In the genomic region with DNA sequence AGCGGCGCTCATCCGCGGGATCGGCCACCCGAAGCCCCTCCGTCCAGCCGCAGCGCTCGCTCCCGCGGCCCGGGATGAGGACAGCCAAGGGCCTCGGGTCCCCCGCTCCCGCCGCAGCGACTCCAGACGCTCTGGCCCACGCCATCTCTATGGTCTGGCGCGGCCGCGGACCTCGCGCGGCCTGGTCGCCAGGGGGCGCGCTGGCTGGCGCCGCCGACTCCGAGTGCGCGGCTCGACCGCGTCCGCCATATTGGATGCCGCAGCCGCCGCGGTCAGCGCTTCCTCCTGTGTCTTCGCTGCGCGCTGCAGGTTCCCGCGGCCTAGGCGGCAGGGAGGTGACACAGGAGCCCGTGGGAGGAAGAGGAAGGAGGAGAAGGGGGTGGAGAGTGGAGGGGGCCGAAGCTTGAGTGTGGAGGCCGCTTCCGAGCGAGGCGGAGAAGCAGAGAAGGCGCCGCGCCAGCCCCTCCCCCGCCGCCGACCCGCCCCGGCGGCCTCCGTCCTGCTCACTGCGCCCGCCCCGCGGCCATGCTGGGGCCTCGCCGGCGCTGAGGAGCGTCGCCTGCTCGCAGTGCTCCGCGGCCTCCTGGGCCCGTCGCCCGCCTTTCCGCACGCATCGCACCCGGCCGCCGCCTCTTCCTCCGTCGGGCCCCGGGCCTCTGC, we compare ENCODE assay signal across 8 mouse cellular contexts. TPM values are rescaled to one million over a fixed set of nuclear protein-coding genes. Genes with fewer than 3 reads are reported as not detected.
DNase-seq lines count a peak whose midpoint lies in the region; ATAC-seq and TF ChIP-seq lines count a peak whose summit lies in the region.

Scaf8 (plus strand) TSS at position 253 of the 660 bp plus-strand sequence.

- H3K9me3 ChIP-seq in CH12.LX (replicated peaks; ENCODE audit: low read length) = no peaks in the 10 kb centered on the region
- H3K9me3 ChIP-seq in forebrain, embryonic 12.5 days = no peaks in the 10 kb centered on the region
- no peaks in the 10 kb centered on the region for H3K9me3 ChIP-seq in heart, postnatal 0 days (replicated peaks; ENCODE audit: control insufficient read depth, low read length)
- H3K9me3 ChIP-seq in liver, postnatal 0 days (ENCODE audit: low read length) = no peaks in the 10 kb centered on the region
- H3K9me3 ChIP-seq in neural tube, embryonic 14.5 days (ENCODE audit: control insufficient read depth, low read length) = no peaks in the 10 kb centered on the region

- TF ChIP-seq EP300 in CH12.LX (IDR thresholded peaks at IDR 0.05; ENCODE audit: low read length) = no peak
- TF ChIP-seq EP300 in heart, postnatal 0 days (IDR thresholded peaks at IDR 0.05; ENCODE audit: low read depth) = no peak
- TF ChIP-seq EP300 in liver, postnatal 0 days (IDR thresholded peaks at IDR 0.05; ENCODE audit: low read depth) = no peak

- no peaks in the 10 kb centered on the region for H3K27me3 ChIP-seq in CH12.LX (replicated peaks)
- H3K27me3 ChIP-seq in forebrain, embryonic 12.5 days = no peaks in the 10 kb centered on the region
- H3K27me3 ChIP-seq in heart, postnatal 0 days (ENCODE audit: control insufficient read depth, insufficient read depth, low read length) = no peaks in the 10 kb centered on the region
- no peaks in the 10 kb centered on the region for H3K27me3 ChIP-seq in liver, postnatal 0 days (ENCODE audit: insufficient read depth, low read length)
- H3K27me3 ChIP-seq in neural tube, embryonic 14.5 days (ENCODE audit: control insufficient read depth, insufficient read depth, low read length) = peaks cover 3% of the 10 kb centered on the region; the same call in 1 of the 2 replicates

- under 1% methylated on average over 64 of the region's 91 CpGs for WGBS in forebrain, embryonic 12.5 days
- WGBS in heart, postnatal 0 days = under 1% methylated on average over 56 of the region's 91 CpGs
- WGBS in large intestine, adult 2 months = under 1% methylated on average over 90 of the region's 91 CpGs
- under 1% methylated on average over 57 of the region's 91 CpGs for WGBS in liver, postnatal 0 days (ENCODE audit: insufficient replicate concordance)
- under 1% methylated on average over 70 of the region's 91 CpGs for WGBS in neural tube, embryonic 14.5 days

- peak; percentile 85 for DNase-seq in CH12.LX (ENCODE audit: extremely low read depth)
- DNase-seq in c-Kit-positive CD71-positive TER-119-negative erythroid progenitor cells, embryonic 14.5 days (ENCODE audit: low read depth) = peak; percentile 53
- DNase-seq in heart, postnatal 0 days (ENCODE audit: low spot score) = peak; percentile 85
- peak; percentile 45 for DNase-seq in large intestine, adult 2 months (ENCODE audit: low read depth, low spot score)
- DNase-seq in liver, postnatal 0 days = peak; percentile 93
- peak; percentile 93 for DNase-seq in testis, postnatal 10 days (ENCODE audit: low spot score)

- peak; percentile 70 for TF ChIP-seq POLR2A in CH12.LX (IDR thresholded peaks at IDR 0.05; ENCODE audit: low read depth, low read length)

- peak within 1 kb of the TSS; percentile 91 to 95 (median 92) for H3K4me3 ChIP-seq in CH12.LX (replicated peaks in 1 of 3; ENCODE audit: low read depth in 2 of 3, low read length in 2 of 3, poor library complexity in 1 of 3)
- peak within 1 kb of the TSS; percentile 99 for H3K4me3 ChIP-seq in forebrain, embryonic 12.5 days (replicated peaks)
- H3K4me3 ChIP-seq in heart, postnatal 0 days (ENCODE audit: low read depth, low read length) = peak within 1 kb of the TSS; percentile 94
- peak within 1 kb of the TSS; percentile 88 for H3K4me3 ChIP-seq in liver, postnatal 0 days (ENCODE audit: low read depth, low read length)
- H3K4me3 ChIP-seq in neural tube, embryonic 14.5 days (ENCODE audit: low read depth, low read length) = peak within 1 kb of the TSS; percentile 98

- peak within 1 kb of the TSS; percentile 96 for H3K27ac ChIP-seq in CH12.LX (ENCODE audit: insufficient read depth, low read depth)
- peak within 1 kb of the TSS; percentile 98 for H3K27ac ChIP-seq in forebrain, embryonic 12.5 days
- H3K27ac ChIP-seq in heart, postnatal 0 days (ENCODE audit: low read depth) = peak within 1 kb of the TSS; percentile 99
- peak within 1 kb of the TSS; percentile 99 for H3K27ac ChIP-seq in liver, postnatal 0 days (ENCODE audit: low read depth)
- peak within 1 kb of the TSS; percentile 99 for H3K27ac ChIP-seq in neural tube, embryonic 14.5 days (ENCODE audit: low read depth, low read length)

- peaks cover 0 to 19% of the 10 kb centered on the region in 2 experiments for H3K36me3 ChIP-seq in CH12.LX (replicated peaks in 1 of 2; ENCODE audit: control insufficient read depth in 1 of 2, insufficient read depth in 1 of 2, low read length in 1 of 2)
- H3K36me3 ChIP-seq in forebrain, embryonic 12.5 days (replicated peaks) = no peaks in the 10 kb centered on the region
- no peaks in the 10 kb centered on the region for H3K36me3 ChIP-seq in heart, postnatal 0 days (replicated peaks; ENCODE audit: control insufficient read depth, insufficient read depth, low read length)
- 0 out of 2 replicates have a peak, but pooled peaks cover 2% of the 10 kb centered on the region for H3K36me3 ChIP-seq in liver, postnatal 0 days (replicated peaks; ENCODE audit: insufficient read depth, low read length)
- no peaks in the 10 kb centered on the region for H3K36me3 ChIP-seq in neural tube, embryonic 14.5 days (ENCODE audit: control insufficient read depth, insufficient read depth, low read length)

- dilution Hi-C loops in CH12.LX (cut with MboI; ENCODE audit: extremely low pct_ligation_motif_present, extremely low pct_unique_long_range_greater_than_20kb, low sequenced_read_pairs) = no loop called here

- peak in 1 of 2 experiments; percentile 79; a peak in 2 of 4 replicates for TF ChIP-seq CTCF in CH12.LX (conservative IDR thresholded peaks at IDR 0.05 in 1 of 2, IDR thresholded peaks at IDR 0.05 in 1 of 2; ENCODE audit: low read depth in 2 of 2, low read length in 2 of 2)
- TF ChIP-seq CTCF in heart, postnatal 0 days (IDR thresholded peaks at IDR 0.05; ENCODE audit: low read depth) = peak; percentile 45; the same call in 1 of the 2 replicates
- peak; percentile 73 for TF ChIP-seq CTCF in liver, postnatal 0 days (IDR thresholded peaks at IDR 0.05; ENCODE audit: low read depth)

- peak; percentile 29 for TF ChIP-seq RAD21 in CH12.LX (IDR thresholded peaks at IDR 0.05; ENCODE audit: low read depth, low read length)

- H3K79me2 ChIP-seq in CH12.LX (replicated peaks; ENCODE audit: control insufficient read depth, extremely low read depth, insufficient read depth, poor library complexity, severe bottlenecking) = peaks cover 49% of the 10 kb centered on the region

- peak within 1 kb of the TSS; percentile 98 for H3K4me2 ChIP-seq in CH12.LX (ENCODE audit: insufficient read depth, low read depth, poor library complexity, severe bottlenecking)
- peak within 1 kb of the TSS; percentile 73 for H3K4me2 ChIP-seq in forebrain, embryonic 12.5 days
- peak within 1 kb of the TSS; percentile 89 for H3K4me2 ChIP-seq in heart, postnatal 0 days (ENCODE audit: low read depth, low read length)
- H3K4me2 ChIP-seq in liver, postnatal 0 days (ENCODE audit: low read depth, low read length) = peak within 1 kb of the TSS; percentile 87
- H3K4me2 ChIP-seq in neural tube, embryonic 14.5 days (ENCODE audit: low read depth, low read length) = peak within 1 kb of the TSS; percentile 71

- H3K4me1 ChIP-seq in CH12.LX (ENCODE audit: control insufficient read depth in 1 of 2, insufficient read depth in 2 of 2) = peaks cover 9 to 29% of the 10 kb centered on the region in 2 experiments; a peak in 3 of 4 replicates
- H3K4me1 ChIP-seq in forebrain, embryonic 12.5 days = peaks cover 36% of the 10 kb centered on the region
- H3K4me1 ChIP-seq in heart, postnatal 0 days (ENCODE audit: control insufficient read depth, insufficient read depth) = peaks cover 22% of the 10 kb centered on the region
- peaks cover 7% of the 10 kb centered on the region; the same call in 1 of the 2 replicates for H3K4me1 ChIP-seq in liver, postnatal 0 days (ENCODE audit: insufficient read depth)
- peaks cover 21% of the 10 kb centered on the region for H3K4me1 ChIP-seq in neural tube, embryonic 14.5 days (ENCODE audit: control insufficient read depth, insufficient read depth, low read length)

- peak within 1 kb of the TSS; percentile 87 for H3K9ac ChIP-seq in CH12.LX (ENCODE audit: insufficient read depth, low read depth)
- H3K9ac ChIP-seq in forebrain, embryonic 12.5 days = peak within 1 kb of the TSS; percentile 98
- peak within 1 kb of the TSS; percentile 96 for H3K9ac ChIP-seq in heart, postnatal 0 days (replicated peaks; ENCODE audit: low read depth, low read length)
- H3K9ac ChIP-seq in liver, postnatal 0 days (replicated peaks) = peak within 1 kb of the TSS; percentile 86
- peak within 1 kb of the TSS; percentile 94 for H3K9ac ChIP-seq in neural tube, embryonic 14.5 days (replicated peaks; ENCODE audit: low read depth, low read length)

- peak; percentile 97 for ATAC-seq in forebrain, embryonic 12.5 days (ENCODE audit: low FRiP score)
- ATAC-seq in heart, postnatal 0 days (ENCODE audit: insufficient read depth, low read depth) = peak; percentile 90
- peak; percentile 91 for ATAC-seq in liver, postnatal 0 days
- ATAC-seq in neural tube, embryonic 14.5 days (ENCODE audit: low read depth) = peak; percentile 96

- in situ Hi-C loops in CH12.LX (cut with MboI; ENCODE audit: low pct_ligation_motif_present, low pct_unique_long_range_greater_than_20kb, low sequenced_read_pairs) = no loop called here

TF ChIP-seq in CH12.LX, 34 proteins besides CTCF, POLR2A, EP300 and RAD21 (continues in another document):
- TF ChIP-seq CHD1 (IDR thresholded peaks at IDR 0.05; ENCODE audit: low read depth, low read length) (no peak), USF1 (IDR thresholded peaks at IDR 0.05; ENCODE audit: low read depth, low read length) (no peak), NELFE (IDR thresholded peaks at IDR 0.05; ENCODE audit: low read depth, low read length) (peak; percentile 69), TCF12 (IDR thresholded peaks at IDR 0.05; ENCODE audit: low read depth, low read length) (peak; percentile 92), SMC3 (IDR thresholded peaks at IDR 0.05; ENCODE audit: low read depth, low read length) (peak; percentile 51), ZMIZ1 (IDR thresholded peaks at IDR 0.05; ENCODE audit: low read depth, low read length) (peak; percentile 69), ZKSCAN1 (IDR thresholded peaks at IDR 0.05; ENCODE audit: borderline replicate concordance, low read depth, low read length) (no peak), MAX (IDR thresholded peaks at IDR 0.05; ENCODE audit: low read length) (peak; percentile 71)

RNA-seq across cellular contexts. Expression of gene Scaf8, which starts in this region (rescaled TPM):
- total RNA-seq in CH12.LX (2012; rRNA removed) (23.9 and 26.2 TPM in 2 replicates), CH12.LX (2014; rRNA removed) (30.7 and 31.8 TPM in 2 replicates)
- 33.5 and 47.3 TPM in 2 replicates for polyA plus RNA-seq in CH12.LX (2012; ENCODE audit: insufficient read length, low read depth)
- 27.6 TPM in 2 replicates for polyA plus RNA-seq in forebrain, embryonic 12.5 days (2016; fragmentation: Nextera tagmentation; extraction: Ambion mirVana)
- total RNA-seq in heart, postnatal 0 days (2014; rRNA removed; ENCODE audit: low replicate concordance) = 25.5 and 54.0 TPM in 2 replicates
- 7.7 and 8.4 TPM in 2 replicates for polyA plus RNA-seq in heart, postnatal 0 days (2015; fragmentation: Nextera tagmentation; extraction: Ambion mirVana)
- polyA plus RNA-seq in large intestine, adult 2 months (2012; rRNA removed) = 9.6 and 15.3 TPM in 2 replicates
- polyA plus RNA-seq in liver, postnatal 0 days (2015; fragmentation: Nextera tagmentation; extraction: Ambion mirVana) = 4.2 and 4.5 TPM in 2 replicates
- 19.8 and 23.4 TPM in 2 replicates for polyA plus RNA-seq in neural tube, embryonic 14.5 days (2014; fragmentation: Nextera tagmentation; extraction: Ambion mirVana)

Comparison
In these comparisons a context has a peak if more than half of its experiments do, and no peak if none do; other contexts are left out.
1. Peak in every context shown above with its lines: DNase-seq, ATAC-seq, H3K4me3 ChIP-seq and H3K27ac ChIP-seq.